Mouse (Mus musculus): ENCODE measurements around the gene Traf7. TPM values are rescaled to one million over a fixed set of nuclear protein-coding genes. Genes with fewer than 3 reads are reported as not detected.

Gene Traf7
- polyA plus RNA-seq (2014; fragmentation: Nextera tagmentation; extraction: Ambion mirVana): 97.3 and 104 TPM in 2 replicates

DNA sequence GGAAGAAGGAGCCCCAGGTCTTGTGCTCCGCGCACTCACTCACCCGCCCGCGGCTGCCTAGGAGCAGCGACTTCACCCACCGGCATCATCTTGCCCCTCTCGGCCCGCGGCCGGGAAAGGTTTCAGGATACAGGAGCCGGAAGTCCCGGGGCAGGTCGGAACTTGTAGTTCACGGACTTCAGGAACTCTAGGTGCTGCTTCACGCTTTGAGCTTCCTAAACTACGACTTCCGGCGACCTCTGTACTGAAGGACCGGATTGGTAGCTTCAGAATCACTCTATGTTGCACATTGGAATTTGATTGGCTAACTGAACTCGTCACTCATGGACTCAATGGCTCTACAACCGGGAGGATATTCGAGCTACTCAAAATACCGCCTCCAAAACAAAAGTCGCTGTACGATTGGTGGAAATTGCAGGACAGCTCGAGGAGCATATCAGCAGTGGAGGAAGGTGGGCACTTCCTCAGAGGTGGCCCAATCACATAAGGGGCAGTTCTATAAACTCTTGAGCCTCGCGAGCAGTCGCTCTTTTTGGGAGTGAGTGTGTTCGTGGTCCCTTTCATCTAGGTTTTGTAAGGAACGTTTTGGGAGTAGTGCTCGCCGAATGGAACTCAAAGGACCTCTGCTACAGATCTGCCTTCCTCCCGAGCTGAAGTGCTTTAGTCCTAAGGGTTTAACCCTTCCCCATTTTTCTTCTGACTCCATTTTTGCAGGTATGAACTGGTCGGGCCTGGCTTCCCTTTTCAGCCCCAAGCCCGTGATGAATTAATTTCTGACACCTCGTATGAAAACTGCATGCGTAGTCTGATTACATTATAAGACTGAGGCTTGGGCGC, at the start of gene Traf7:
Traf7 (minus strand) TSS at position 216 of the 837 bp plus-strand sequence.
- Histone ChIP-seq H3K4me3 (ENCODE audit: low read depth, low read length) (peak within 1 kb of the TSS; percentile 87), H3K27ac (ENCODE audit: low read depth) (peak within 1 kb of the TSS; percentile 80), H3K4me1 (replicated peaks; ENCODE audit: control insufficient read depth, insufficient read depth, low read length) (peaks cover 37% of the 10 kb centered on the region), H3K9ac (ENCODE audit: low read length) (peak within 1 kb of the TSS; percentile 93), H3K27me3 (replicated peaks; ENCODE audit: control insufficient read depth, insufficient read depth, low read length) (no peaks in the 10 kb centered on the region), H3K36me3 (ENCODE audit: control insufficient read depth, insufficient read depth, low read length) (peaks cover 28% of the 10 kb centered on the region), H3K4me2 (ENCODE audit: low read length) (peak within 1 kb of the TSS; percentile 97), H3K9me3 (ENCODE audit: control insufficient read depth, low read length) (no peaks in the 10 kb centered on the region)
- WGBS: under 1% methylated on average over 40 of the region's 40 CpGs
- peak; percentile 91 for DNase-seq (ENCODE audit: low spot score)
- peak; percentile 95 for ATAC-seq (replicated peaks; ENCODE audit: low FRiP score, low TSS enrichment, low read depth)

DNA sequence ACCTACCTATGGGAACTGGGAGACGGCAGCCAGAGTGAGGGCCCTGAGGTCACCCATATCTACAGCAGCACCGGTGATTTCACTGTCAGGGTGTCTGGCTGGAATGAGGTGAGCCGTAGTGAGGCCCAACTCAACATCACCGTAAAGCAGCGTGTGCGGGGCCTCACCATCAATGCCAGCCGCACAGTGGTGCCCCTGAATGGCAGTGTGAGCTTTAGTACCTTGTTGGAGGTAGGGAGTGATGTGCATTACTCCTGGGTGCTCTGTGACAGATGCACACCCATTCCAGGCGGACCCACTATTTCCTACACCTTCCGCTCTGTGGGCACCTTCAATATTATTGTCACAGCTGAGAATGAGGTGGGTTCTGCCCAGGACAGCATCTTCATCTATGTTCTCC, 46.1 kb upstream of the Traf7 start:
- no peak overlapping the region for H3K4me2 ChIP-seq (ENCODE audit: low read length)
- 93% methylated on average over 9 of the region's 9 CpGs for WGBS
- no peak for DNase-seq (ENCODE audit: low spot score)
- H3K27ac ChIP-seq (ENCODE audit: low read depth): no peak overlapping the region
- H3K9ac ChIP-seq (ENCODE audit: low read length): no peak overlapping the region
- H3K4me1 ChIP-seq (replicated peaks; ENCODE audit: control insufficient read depth, insufficient read depth, low read length): no peaks in the 10 kb centered on the region
- no peak for ATAC-seq (replicated peaks; ENCODE audit: low FRiP score, low TSS enrichment, low read depth)
- no peak overlapping the region for H3K4me3 ChIP-seq (ENCODE audit: low read depth, low read length)
- H3K36me3 ChIP-seq (ENCODE audit: control insufficient read depth, insufficient read depth, low read length): peaks cover 91% of the 10 kb centered on the region
- H3K27me3 ChIP-seq (replicated peaks; ENCODE audit: control insufficient read depth, insufficient read depth, low read length): no peaks in the 10 kb centered on the region
- H3K9me3 ChIP-seq (ENCODE audit: control insufficient read depth, low read length): no peaks in the 10 kb centered on the region

- H3K4me2 ChIP-seq (ENCODE audit: low read length): no peak overlapping the region
- peaks cover 90% of the 10 kb centered on the region for H3K36me3 ChIP-seq (ENCODE audit: control insufficient read depth, insufficient read depth, low read length)
- 92% methylated on average over 12 of the region's 12 CpGs for WGBS
- no peaks in the 10 kb centered on the region for H3K9me3 ChIP-seq (ENCODE audit: control insufficient read depth, low read length)
- no peak overlapping the region for H3K27ac ChIP-seq (ENCODE audit: low read depth)
- H3K9ac ChIP-seq (ENCODE audit: low read length): no peak overlapping the region
- no peaks in the 10 kb centered on the region for H3K27me3 ChIP-seq (replicated peaks; ENCODE audit: control insufficient read depth, insufficient read depth, low read length)
- ATAC-seq (replicated peaks; ENCODE audit: low FRiP score, low TSS enrichment, low read depth) (no peak), DNase-seq (ENCODE audit: low spot score) (no peak)
- H3K4me3 ChIP-seq (ENCODE audit: low read depth, low read length): no peak overlapping the region
- H3K4me1 ChIP-seq (replicated peaks; ENCODE audit: control insufficient read depth, insufficient read depth, low read length): no peaks in the 10 kb centered on the region
Measured at GRCm38 (mm10) chr17:24572651-24573245, 45.0 kb upstream of the Traf7 start.

GRCm38 (mm10) chr17:24569837-24570236, 42.1 kb upstream of the Traf7 start:
- no peaks in the 10 kb centered on the region for H3K9me3 ChIP-seq (ENCODE audit: control insufficient read depth, low read length)
- H3K4me1 ChIP-seq (replicated peaks; ENCODE audit: control insufficient read depth, insufficient read depth, low read length): 0 out of 2 replicates have a peak, but pooled peaks cover 8% of the 10 kb centered on the region
- no peak overlapping the region for H3K4me2 ChIP-seq (ENCODE audit: low read length)
- no peak for DNase-seq (ENCODE audit: low spot score)
- H3K4me3 ChIP-seq (ENCODE audit: low read depth, low read length): no peak overlapping the region
- no peak overlapping the region for H3K27ac ChIP-seq (ENCODE audit: low read depth)
- H3K27me3 ChIP-seq (replicated peaks; ENCODE audit: control insufficient read depth, insufficient read depth, low read length): no peaks in the 10 kb centered on the region
- H3K9ac ChIP-seq (ENCODE audit: low read length): no peak overlapping the region
- H3K36me3 ChIP-seq (ENCODE audit: control insufficient read depth, insufficient read depth, low read length): peaks cover 72% of the 10 kb centered on the region
- ATAC-seq (replicated peaks; ENCODE audit: low FRiP score, low TSS enrichment, low read depth): no peak
- WGBS: 90% methylated on average over 4 of the region's 4 CpGs

GRCm38 (mm10) chr17:24567034-24567779, 39.5 kb upstream of the Traf7 start:
- Histone ChIP-seq H3K4me3 (ENCODE audit: low read depth, low read length) (no peak overlapping the region), H3K27me3 (replicated peaks; ENCODE audit: control insufficient read depth, insufficient read depth, low read length) (no peaks in the 10 kb centered on the region), H3K27ac (ENCODE audit: low read depth) (no peak overlapping the region), H3K4me1 (replicated peaks; ENCODE audit: control insufficient read depth, insufficient read depth, low read length) (0 out of 2 replicates have a peak, but pooled peaks cover 8% of the 10 kb centered on the region), H3K9me3 (ENCODE audit: control insufficient read depth, low read length) (no peaks in the 10 kb centered on the region), H3K36me3 (ENCODE audit: control insufficient read depth, insufficient read depth, low read length) (peaks cover 47% of the 10 kb centered on the region), H3K4me2 (ENCODE audit: low read length) (no peak overlapping the region), H3K9ac (ENCODE audit: low read length) (no peak overlapping the region)
- ATAC-seq (replicated peaks; ENCODE audit: low FRiP score, low TSS enrichment, low read depth) (peak; percentile 53; the same call in 1 of the 2 replicates), DNase-seq (ENCODE audit: low spot score) (peak; percentile 62)
- 56% methylated on average over 8 of the region's 8 CpGs for WGBS

- Histone ChIP-seq H3K9me3 (ENCODE audit: control insufficient read depth, low read length) (no peaks in the 10 kb centered on the region), H3K4me3 (ENCODE audit: low read depth, low read length) (no peak overlapping the region), H3K27ac (ENCODE audit: low read depth) (no peak overlapping the region), H3K4me1 (replicated peaks; ENCODE audit: control insufficient read depth, insufficient read depth, low read length) (0 out of 2 replicates have a peak, but pooled peaks cover 8% of the 10 kb centered on the region), H3K9ac (ENCODE audit: low read length) (no peak overlapping the region), H3K4me2 (ENCODE audit: low read length) (no peak overlapping the region), H3K36me3 (ENCODE audit: control insufficient read depth, insufficient read depth, low read length) (peaks cover 33% of the 10 kb centered on the region), H3K27me3 (replicated peaks; ENCODE audit: control insufficient read depth, insufficient read depth, low read length) (no peaks in the 10 kb centered on the region)
- WGBS: 86% methylated on average over 3 of the region's 3 CpGs
- ATAC-seq (replicated peaks; ENCODE audit: low FRiP score, low TSS enrichment, low read depth) (no peak), DNase-seq (ENCODE audit: low spot score) (no peak)
Measured at GRCm38 (mm10) chr17:24565792-24566191, 38.1 kb upstream of the Traf7 start.

- peaks cover 30% of the 10 kb centered on the region for H3K36me3 ChIP-seq (ENCODE audit: control insufficient read depth, insufficient read depth, low read length)
- WGBS: 85% methylated on average over 3 of the region's 3 CpGs
- H3K27me3 ChIP-seq (replicated peaks; ENCODE audit: control insufficient read depth, insufficient read depth, low read length): no peaks in the 10 kb centered on the region
- no peak overlapping the region for H3K9ac ChIP-seq (ENCODE audit: low read length)
- ATAC-seq (replicated peaks; ENCODE audit: low FRiP score, low TSS enrichment, low read depth) (no peak), DNase-seq (ENCODE audit: low spot score) (no peak)
- H3K27ac ChIP-seq (ENCODE audit: low read depth): no peak overlapping the region
- 0 out of 2 replicates have a peak, but pooled peaks cover 8% of the 10 kb centered on the region for H3K4me1 ChIP-seq (replicated peaks; ENCODE audit: control insufficient read depth, insufficient read depth, low read length)
- no peak overlapping the region for H3K4me2 ChIP-seq (ENCODE audit: low read length)
- H3K9me3 ChIP-seq (ENCODE audit: control insufficient read depth, low read length): no peaks in the 10 kb centered on the region
- H3K4me3 ChIP-seq (ENCODE audit: low read depth, low read length): no peak overlapping the region
Measured at GRCm38 (mm10) chr17:24565092-24565491, 37.4 kb upstream of the Traf7 start.

- no peak for DNase-seq (ENCODE audit: low spot score)
- 0 out of 2 replicates have a peak, but pooled peaks cover 8% of the 10 kb centered on the region for H3K4me1 ChIP-seq (replicated peaks; ENCODE audit: control insufficient read depth, insufficient read depth, low read length)
- peaks cover 24% of the 10 kb centered on the region for H3K36me3 ChIP-seq (ENCODE audit: control insufficient read depth, insufficient read depth, low read length)
- H3K27me3 ChIP-seq (replicated peaks; ENCODE audit: control insufficient read depth, insufficient read depth, low read length): no peaks in the 10 kb centered on the region
- no peaks in the 10 kb centered on the region for H3K9me3 ChIP-seq (ENCODE audit: control insufficient read depth, low read length)
- no peak overlapping the region for H3K4me3 ChIP-seq (ENCODE audit: low read depth, low read length)
- H3K9ac ChIP-seq (ENCODE audit: low read length): no peak overlapping the region
- ATAC-seq (replicated peaks; ENCODE audit: low FRiP score, low TSS enrichment, low read depth): no peak
- no peak overlapping the region for H3K27ac ChIP-seq (ENCODE audit: low read depth)
- H3K4me2 ChIP-seq (ENCODE audit: low read length): no peak overlapping the region
- 91% methylated on average over 4 of the region's 4 CpGs for WGBS
Measured at GRCm38 (mm10) chr17:24564422-24564821, 36.7 kb upstream of the Traf7 start.
